Comparison of ENCODE assay signal across 24 mouse cellular contexts in the genomic region with DNA sequence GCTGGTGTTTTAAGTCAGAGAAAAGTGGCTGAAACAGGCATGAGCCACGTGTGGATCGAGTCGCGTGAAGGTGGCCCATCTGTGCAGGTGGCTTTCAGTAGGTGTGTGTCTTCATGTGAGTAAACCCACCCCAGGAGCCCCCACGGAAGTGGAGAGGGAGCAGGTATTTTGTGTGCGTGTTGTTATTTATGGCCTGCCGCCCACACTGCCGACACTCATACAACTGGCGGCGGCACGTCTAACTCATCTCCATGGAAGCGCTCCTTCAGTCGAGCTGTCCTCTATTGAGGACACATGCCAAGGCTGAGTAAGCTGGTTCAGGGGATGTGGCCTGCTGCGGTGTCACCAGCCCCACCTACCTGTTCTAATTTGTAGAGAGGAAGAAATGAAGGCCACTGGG. TPM values are rescaled to one million over a fixed set of nuclear protein-coding genes. Genes with fewer than 3 reads are reported as not detected.
DNase-seq lines count a peak whose midpoint lies in the region; ATAC-seq lines count a peak whose summit lies in the region.
"Had no signal": no experiment of that assay in that cellular context is flagged by ENCODE, and none has a peak within 500 bp of the region (broad histone marks: within the 10 kb centered on the region; RNA-seq: fewer than 3 reads in every experiment).

No protein-coding gene starts in this region.

- 0 out of 2 replicates have a peak, but pooled peaks cover 2% of the 10 kb centered on the region for H3K27me3 ChIP-seq in kidney, embryonic 16.5 days (ENCODE audit: insufficient read depth, low read length)
- H3K27me3 ChIP-seq: forebrain, embryonic 15.5 days; heart, embryonic 15.5 days had no signal

- H3K36me3 ChIP-seq in kidney, embryonic 16.5 days (ENCODE audit: insufficient read depth, low read length): no peaks in the 10 kb centered on the region
- H3K36me3 ChIP-seq: heart, embryonic 15.5 days had no signal

- no peak overlapping the region for H3K27ac ChIP-seq in kidney, embryonic 16.5 days (ENCODE audit: low read length)
- H3K27ac ChIP-seq: forebrain, embryonic 15.5 days; heart, adult 2 months; heart, embryonic 15.5 days had no signal

- WGBS in kidney, embryonic 16.5 days: 74% methylated on average over 14 of the region's 14 CpGs

- intact Hi-C loops in left cerebral cortex, postnatal 14 days (cut with DNase I): no loop called here
- intact Hi-C loops in left cerebral cortex, postnatal 10 days (cut with DNase I): loop anchor here (5.0 kb wide), 1 partner anchor 47 kb away; a partner anchor contains a TSS

- H3K4me2 ChIP-seq in kidney, embryonic 16.5 days (replicated peaks; ENCODE audit: low read depth, low read length): no peak overlapping the region
- H3K4me2 ChIP-seq: forebrain, embryonic 15.5 days; heart, embryonic 15.5 days had no signal

- no peak for ATAC-seq in kidney, embryonic 16.5 days (ENCODE audit: low FRiP score, low TSS enrichment)
- ATAC-seq: forebrain, embryonic 15.5 days; intestine, postnatal 0 days had no signal

- no peaks in the 10 kb centered on the region for H3K9me3 ChIP-seq in kidney, embryonic 16.5 days (ENCODE audit: low read length)
- H3K9me3 ChIP-seq: forebrain, embryonic 15.5 days; heart, embryonic 15.5 days had no signal

- H3K4me1 ChIP-seq in kidney, embryonic 16.5 days (ENCODE audit: insufficient read depth, low read length): peaks cover 10% of the 10 kb centered on the region; the same call in 1 of the 2 replicates

- H3K4me3 ChIP-seq in kidney, embryonic 16.5 days (ENCODE audit: low read length): no peak overlapping the region
- H3K4me3 ChIP-seq: erythroblast, embryonic 14.5 days; forebrain, embryonic 15.5 days; heart, adult 2 months; heart, embryonic 15.5 days; myocyte had no signal

- no peak overlapping the region for H3K9ac ChIP-seq in kidney, embryonic 16.5 days (replicated peaks; ENCODE audit: low read length)
- H3K9ac ChIP-seq: forebrain, embryonic 15.5 days; heart, embryonic 15.5 days had no signal

- peak; percentile 32 to 53 for DNase-seq in frontal cortex, adult 2 months (ENCODE audit: extremely low spot score in 1 of 2, low spot score in 1 of 2)
- no peak for DNase-seq in frontal cortex, postnatal 25 days (ENCODE audit: low spot score in 2 of 2)
- DNase-seq in left cerebral cortex, postnatal 14 days (ENCODE audit: low spot score in 2 of 2): peak; percentile 44 to 51
- no peak for DNase-seq in left cerebral cortex, postnatal 10 days (ENCODE audit: extremely low spot score in 1 of 2, low spot score in 2 of 2)
- DNase-seq in layer of hippocampus, adult 8-10 months (ENCODE audit: low spot score in 2 of 2): peak; percentile 32 to 33
- DNase-seq in right cerebral cortex, postnatal 25 days: peak; percentile 53
- DNase-seq in lung, postnatal 25 days (ENCODE audit: low spot score): no peak
- DNase-seq: adrenal gland, postnatal 10 days; cerebellum, adult 18-20 months; cerebellum, postnatal 36 days; gastrocnemius, postnatal 10 days; heart, adult 2 months; kidney, postnatal 10 days; lung, adult 18-20 months; midbrain, embryonic 14.5 days; thymus, postnatal 36 days had no signal

RNA-seq across cellular contexts. Expression of a gene that starts 49.4 kb away (rescaled TPM):
- 55.1 and 55.9 TPM in 2 replicates for polyA plus RNA-seq in frontal cortex, adult 2 months (2012; rRNA removed)
- total RNA-seq in left cerebral cortex, postnatal 14 days (2021): 100 to 1,000 TPM; 115 to 139 TPM
- 100 to 1,000 TPM; 110 to 112 TPM for total RNA-seq in left cerebral cortex, postnatal 10 days (2021)
- total RNA-seq in layer of hippocampus, adult 8-10 months (2022): 10 to 100 TPM; 53.6 to 55.1 (median 54.2) TPM
- polyA plus RNA-seq in kidney, embryonic 16.5 days (2015; fragmentation: Nextera tagmentation; extraction: Ambion mirVana): 0.10 TPM in 1 of 2 replicates, not detected in the other
- total RNA-seq: heart, adult 2 months; hematopoietic stem cell, adult 5-6 weeks; liver, adult 2 months had no signal
- polyA plus RNA-seq: erythroblast, embryonic 14.5 days; heart, adult 2 months; liver, adult 2 months; myocyte had no signal

Comparison
In these comparisons a context has a peak if more than half of its experiments do, and no peak if none do; other contexts are left out.
1. DNase-seq: peak in frontal cortex, adult 2 months (2 of 2), left cerebral cortex, postnatal 14 days (2 of 2), layer of hippocampus, adult 8-10 months (2 of 2) and right cerebral cortex, postnatal 25 days (single experiment); none in frontal cortex, postnatal 25 days (0 of 2), left cerebral cortex, postnatal 10 days (0 of 2) and lung, postnatal 25 days (single experiment).